Mouse (Mus musculus): ENCODE results near the gene Lmbr1. TPM values are rescaled to one million over a fixed set of nuclear protein-coding genes. Genes with fewer than 3 reads are reported as not detected.

Lmbr1 gene
- total and polyA plus RNA-seq, 3 experiments, result not detected

DNA sequence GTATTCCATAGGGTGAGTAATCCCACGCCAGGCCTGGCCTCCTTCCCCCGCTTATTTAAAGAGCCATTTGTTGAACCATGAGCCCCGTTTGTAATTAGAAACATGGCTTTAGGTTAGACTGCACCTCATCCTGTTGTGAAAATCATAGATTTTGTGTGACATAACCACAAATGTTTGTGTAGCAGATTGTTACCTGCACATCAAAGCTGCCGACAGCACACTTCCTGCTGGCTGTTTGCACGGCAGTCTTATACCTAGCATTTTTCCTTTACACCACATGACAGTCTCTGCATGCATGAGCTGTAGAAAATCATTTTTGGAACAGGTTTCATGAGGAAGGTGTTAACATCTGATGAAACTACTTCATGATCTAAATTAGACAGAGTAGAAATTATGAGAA is 172.5 kb downstream of the Lmbr1 start:
- dilution Hi-C loops (cut with MboI; ENCODE audit: extremely low pct_ligation_motif_present, extremely low pct_unique_long_range_greater_than_20kb, low sequenced_read_pairs), result no loop called here
- Histone ChIP-seq H3K4me2 (ENCODE audit: insufficient read depth, low read depth, poor library complexity, severe bottlenecking) (no peak overlapping the region), H3K27ac (ENCODE audit: insufficient read depth, low read depth) (no peak overlapping the region), H3K4me1 (ENCODE audit: control insufficient read depth in 1 of 2, insufficient read depth in 2 of 2) (no peaks in the 10 kb centered on the region), H3K79me2 (replicated peaks; ENCODE audit: control insufficient read depth, extremely low read depth, insufficient read depth, poor library complexity, severe bottlenecking) (no peaks in the 10 kb centered on the region), H3K9ac (ENCODE audit: insufficient read depth, low read depth) (no peak overlapping the region), H3K36me3 (replicated peaks in 1 of 2; ENCODE audit: control insufficient read depth in 1 of 2, insufficient read depth in 1 of 2, low read length in 1 of 2) (no peaks in the 10 kb centered on the region), H3K27me3 (replicated peaks) (no peaks in the 10 kb centered on the region), H3K4me3 (replicated peaks in 1 of 3; ENCODE audit: low read depth in 2 of 3, low read length in 2 of 3, poor library complexity in 1 of 3) (no peak overlapping the region), H3K9me3 (replicated peaks; ENCODE audit: low read length) (no peaks in the 10 kb centered on the region)
- TF ChIP-seq CHD1 (IDR thresholded peaks at IDR 0.05; ENCODE audit: low read depth, low read length) (no peak), POLR2AphosphoS2 (IDR thresholded peaks at IDR 0.05; ENCODE audit: low read depth, low read length) (no peak), EP300 (IDR thresholded peaks at IDR 0.05; ENCODE audit: low read length) (no peak), CHD2 (IDR thresholded peaks at IDR 0.05; ENCODE audit: low read length) (no peak), TBP (conservative IDR thresholded peaks at IDR 0.05; ENCODE audit: low read depth, low read length) (no peak), ELF1 (IDR thresholded peaks at IDR 0.05; ENCODE audit: low read depth, low read length) (no peak), RAD21 (IDR thresholded peaks at IDR 0.05; ENCODE audit: low read depth, low read length) (no peak), NELFE (IDR thresholded peaks at IDR 0.05; ENCODE audit: low read depth, low read length) (no peak), TCF12 (IDR thresholded peaks at IDR 0.05; ENCODE audit: low read depth, low read length) (no peak), HCFC1 (IDR thresholded peaks at IDR 0.05; ENCODE audit: low read depth, low read length) (no peak), MEF2A (IDR thresholded peaks at IDR 0.05; ENCODE audit: borderline replicate concordance, low read depth, low read length) (no peak), ETS1 (conservative IDR thresholded peaks at IDR 0.05; ENCODE audit: low read depth, low read length) (no peak), CTCF (conservative IDR thresholded peaks at IDR 0.05 in 1 of 2, IDR thresholded peaks at IDR 0.05 in 1 of 2; ENCODE audit: low read depth in 2 of 2, low read length in 2 of 2) (no peak)
- in situ Hi-C loops (cut with MboI; ENCODE audit: low pct_ligation_motif_present, low pct_unique_long_range_greater_than_20kb, low sequenced_read_pairs), result no loop called here
- no peak for DNase-seq (ENCODE audit: extremely low read depth)

DNA sequence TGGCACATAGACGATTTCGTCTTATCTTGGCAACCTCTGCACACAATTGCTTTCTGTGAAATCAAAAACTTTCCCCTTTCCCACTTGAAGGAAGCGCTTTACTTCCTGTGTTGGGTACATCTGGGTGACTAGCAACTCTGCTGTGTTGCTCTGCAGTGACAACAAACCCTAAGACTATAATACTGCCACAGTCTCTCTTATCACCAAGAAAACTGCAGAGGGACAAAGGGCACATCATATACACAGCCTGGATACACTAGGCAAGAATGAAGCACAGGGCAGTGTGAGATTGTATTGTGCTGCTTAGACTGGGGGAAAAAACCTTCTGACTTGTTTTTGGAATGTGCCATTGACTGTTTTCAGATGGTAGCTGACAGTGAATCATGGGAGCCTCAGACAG is 178.3 kb downstream of the Lmbr1 start:
- Histone ChIP-seq H3K9ac (ENCODE audit: insufficient read depth, low read depth) (no peak overlapping the region), H3K4me1 (ENCODE audit: control insufficient read depth in 1 of 2, insufficient read depth in 2 of 2) (no peaks in the 10 kb centered on the region), H3K27me3 (replicated peaks) (no peaks in the 10 kb centered on the region), H3K4me3 (replicated peaks in 1 of 3; ENCODE audit: low read depth in 2 of 3, low read length in 2 of 3, poor library complexity in 1 of 3) (no peak overlapping the region), H3K27ac (ENCODE audit: insufficient read depth, low read depth) (no peak overlapping the region), H3K79me2 (replicated peaks; ENCODE audit: control insufficient read depth, extremely low read depth, insufficient read depth, poor library complexity, severe bottlenecking) (no peaks in the 10 kb centered on the region), H3K4me2 (ENCODE audit: insufficient read depth, low read depth, poor library complexity, severe bottlenecking) (no peak overlapping the region), H3K9me3 (replicated peaks; ENCODE audit: low read length) (no peaks in the 10 kb centered on the region), H3K36me3 (replicated peaks in 1 of 2; ENCODE audit: control insufficient read depth in 1 of 2, insufficient read depth in 1 of 2, low read length in 1 of 2) (no peaks in the 10 kb centered on the region)
- dilution Hi-C loops (cut with MboI; ENCODE audit: extremely low pct_ligation_motif_present, extremely low pct_unique_long_range_greater_than_20kb, low sequenced_read_pairs) (no loop called here), in situ Hi-C loops (cut with MboI; ENCODE audit: low pct_ligation_motif_present, low pct_unique_long_range_greater_than_20kb, low sequenced_read_pairs) (no loop called here)
- TF ChIP-seq MXI1 (IDR thresholded peaks at IDR 0.05; ENCODE audit: low read depth, low read length), result no peak
- no peak for TF ChIP-seq MAZ (IDR thresholded peaks at IDR 0.05; ENCODE audit: low read depth, low read length)
- TF ChIP-seq JUND (conservative IDR thresholded peaks at IDR 0.05; ENCODE audit: low read depth, low read length), result no peak
- no peak for TF ChIP-seq CHD2 (IDR thresholded peaks at IDR 0.05; ENCODE audit: low read length)
- TF ChIP-seq ZNF384 (IDR thresholded peaks at IDR 0.05; ENCODE audit: low read depth, low read length), result no peak
- no peak for TF ChIP-seq HCFC1 (IDR thresholded peaks at IDR 0.05; ENCODE audit: low read depth, low read length)
- TF ChIP-seq POLR2AphosphoS2 (IDR thresholded peaks at IDR 0.05; ENCODE audit: low read depth, low read length), result no peak
- TF ChIP-seq E2F4 (IDR thresholded peaks at IDR 0.05; ENCODE audit: insufficient replicate concordance, low read depth, low read length), result no peak
- TF ChIP-seq TBP (conservative IDR thresholded peaks at IDR 0.05; ENCODE audit: low read depth, low read length), result no peak
- TF ChIP-seq UBTF (IDR thresholded peaks at IDR 0.05; ENCODE audit: low read depth, low read length), result no peak
- TF ChIP-seq IRF4 (IDR thresholded peaks at IDR 0.05; ENCODE audit: low read depth, low read length), result no peak
- TF ChIP-seq RAD21 (IDR thresholded peaks at IDR 0.05; ENCODE audit: low read depth, low read length), result no peak
- no peak for TF ChIP-seq NRF1 (IDR thresholded peaks at IDR 0.05; ENCODE audit: low read depth, low read length)
- no peak for TF ChIP-seq MEF2A (IDR thresholded peaks at IDR 0.05; ENCODE audit: borderline replicate concordance, low read depth, low read length)
- DNase-seq (ENCODE audit: extremely low read depth), result no peak

Data from CH12.LX (cell line).